Mouse (Mus musculus) bone marrow, adult 2 months (tissue): ENCODE results near the gene Zcchc24.

Source experiments
- CTCF ChIP-seq: fragments of 200-500 bp; IDR thresholded peaks from 2 replicates; pipeline ENCODE4 v1.5.1; 2011; ENCODE audit warnings: low read length, control low read depth; ENCODE audit not compliant: control insufficient read depth, insufficient read depth
- POLR2A ChIP-seq: fragments of 200-500 bp; IDR thresholded peaks from 2 replicates; pipeline ENCODE4 v1.6.1; 2011; ENCODE audit warnings: low read depth, mild to moderate bottlenecking, control low read depth, low read length, borderline replicate concordance; ENCODE audit not compliant: control insufficient read depth

- TF ChIP-seq CTCF: no peak
- TF ChIP-seq POLR2A: no peak
These were observed 4.2 kb upstream of the Zcchc24 start for GRCm38 (mm10) chr14:25773039-25773438.
